Mouse (Mus musculus) lung, postnatal 0 days (tissue): Measurements from ENCODE around the gene Lrrc75a. TPM values are rescaled to one million over a fixed set of nuclear protein-coding genes. Genes with fewer than 3 reads are reported as not detected.

Source experiments
- ATAC-seq: fragments of 200-750 bp; cut with Nextera tagmentation; 2 replicates; pipeline ENCODE4 v1.8.0; 2017; ENCODE audit warnings: moderate library complexity
- DNase-seq: peaks from one replicate; pipeline ENCODE4 v3.0.0-alpha.2; 2016; ENCODE audit warnings: low spot score
- H3K27ac ChIP-seq: fragments of 300-500 bp; sonication (generic); 2 replicates; pipeline ENCODE4 v1.5.1; 2014; ENCODE audit warnings: antibody characterized with exemption, mild to moderate bottlenecking, low read length, mixed read lengths
- H3K27me3 ChIP-seq: fragments of 300-500 bp; sonication (generic); replicated peaks from 2 replicates; pipeline ENCODE4 v1.6.1; 2014; ENCODE audit warnings: low read length, mixed read lengths; ENCODE audit not compliant: insufficient read depth
- H3K36me3 ChIP-seq: fragments of 300-500 bp; sonication (generic); 2 replicates; pipeline ENCODE4 v1.6.1; 2014; ENCODE audit warnings: low read length, mixed read lengths; ENCODE audit not compliant: insufficient read depth
- H3K4me1 ChIP-seq: fragments of 300-500 bp; sonication (generic); 2 replicates; pipeline ENCODE4 v1.6.1; 2014; ENCODE audit warnings: antibody characterized with exemption, low read depth, low read length, mixed read lengths; ENCODE audit not compliant: insufficient read depth
- H3K4me2 ChIP-seq: fragments of 300-500 bp; sonication (generic); replicated peaks from 2 replicates; pipeline ENCODE4 v1.6.1; 2014; ENCODE audit warnings: low read depth, mild to moderate bottlenecking, low read length, moderate library complexity, mixed read lengths
- H3K4me3 ChIP-seq: fragments of 300-500 bp; sonication (generic); 2 replicates; pipeline ENCODE4 v1.5.1; 2014; ENCODE audit warnings: low read depth, low read length
- H3K9ac ChIP-seq: fragments of 300-500 bp; sonication (generic); replicated peaks from 2 replicates; pipeline ENCODE4 v1.6.1; 2014; ENCODE audit warnings: low read depth, mild to moderate bottlenecking
- H3K9me3 ChIP-seq: fragments of 300-500 bp; sonication (generic); 2 replicates; pipeline ENCODE4 v1.6.1; 2016; ENCODE audit warnings: low read length, mixed read lengths
- CTCF ChIP-seq: IDR thresholded peaks from 2 replicates; pipeline ENCODE4 v1.5.1; 2016; ENCODE audit warnings: antibody characterized with exemption, mild to moderate bottlenecking
- EP300 ChIP-seq: IDR thresholded peaks from 2 replicates; pipeline ENCODE4 v1.6.1; 2016; ENCODE audit warnings: antibody characterized with exemption, mild to moderate bottlenecking, control low read depth
- WGBS: fragments of 180-500 bp; shearing (Covaris S2); extraction: QIAGEN DNeasy Blood & Tissue Kit; methylation state at CpG from one replicate; pipeline ENCODE4 v1.1.7; 2014; 5-methylcytosine and 5-hydroxymethylcytosine counted together
- polyA plus RNA-seq: library from polyadenylated mRNA; unstranded; fragments of >200 nt; fragmentation: Nextera tagmentation; extraction: Ambion mirVana; gene quantifications from 2 replicates; pipeline ENCODE4 v1.2.1, GENCODE M21; 2015

The Lrrc75a gene
- polyA plus RNA-seq, 1 experiment from 2014 or later = 15.0 TPM

DNA sequence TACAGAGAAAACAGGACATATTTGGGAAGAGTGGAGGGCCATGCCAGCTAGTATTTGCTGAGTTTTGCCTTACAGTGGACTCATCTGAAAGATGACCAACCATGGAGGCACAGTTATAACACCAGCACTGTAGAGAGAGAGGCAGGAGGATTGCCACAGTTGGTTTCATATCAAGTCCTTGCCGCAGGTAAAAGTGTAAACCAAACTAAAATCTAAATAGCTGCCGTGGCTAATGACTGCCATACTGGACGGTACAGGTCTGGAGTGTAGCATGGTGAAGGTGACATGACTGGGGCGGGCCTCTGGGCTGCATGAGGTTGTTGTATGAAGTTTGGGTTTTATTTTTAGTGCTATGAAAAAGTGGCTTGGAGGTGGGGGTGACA is 73.6 kb downstream of the Lrrc75a start:
- no peak for ATAC-seq

DNA sequence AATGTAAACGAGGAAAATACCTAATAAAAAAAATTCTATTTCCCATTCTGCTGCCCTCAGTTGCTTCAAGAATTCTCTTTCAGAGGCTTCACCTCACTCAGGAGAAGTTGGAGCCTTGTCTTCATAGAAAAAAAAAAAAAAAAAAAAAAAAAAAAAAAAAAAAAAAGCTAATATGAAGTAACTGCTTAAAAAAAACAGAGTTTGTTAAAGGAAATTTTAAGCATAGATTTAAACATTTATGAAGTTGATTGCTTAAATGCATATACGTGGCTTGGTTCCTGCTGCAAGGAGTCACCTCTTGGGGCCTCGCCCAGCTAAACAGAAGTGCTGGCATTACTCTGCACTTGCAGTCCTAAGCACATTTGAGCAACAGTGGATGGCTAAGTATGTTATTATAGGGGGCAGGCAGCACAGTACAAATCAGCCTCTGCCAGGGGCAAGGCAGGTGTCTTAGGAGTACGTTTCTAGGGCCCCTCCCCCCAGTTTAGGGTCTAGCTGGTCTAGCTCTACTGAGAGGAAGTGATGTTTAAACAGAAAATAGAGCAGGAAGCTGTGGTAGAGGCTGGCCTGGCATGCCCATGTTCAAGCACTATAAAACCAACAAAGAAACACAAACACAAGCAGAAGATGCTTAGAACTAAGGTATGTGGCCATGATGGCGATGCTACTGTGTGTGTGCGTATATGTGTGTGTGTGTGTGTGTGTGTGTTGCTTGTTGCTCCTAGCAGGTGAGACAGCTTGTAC is 74.2 kb downstream of the Lrrc75a start, which contains the start of gene Trpv2:
Gene Trpv2 (plus strand): TSS at position 528 of the 744 bp plus-strand sequence.
- no peak for ATAC-seq
- no peak for DNase-seq
- 67% methylated on average over 6 of the region's 6 CpGs for WGBS
- Histone ChIP-seq H3K9ac (peak within 1 kb of the TSS; percentile 16; the same call in 1 of the 2 replicates), H3K4me1 (no peaks in the 10 kb centered on the region), H3K36me3 (no peaks in the 10 kb centered on the region), H3K27ac (no peak within 1 kb of the TSS), H3K4me3 (peak within 1 kb of the TSS; percentile 46), H3K4me2 (peak within 1 kb of the TSS; percentile 93), H3K27me3 (no peaks in the 10 kb centered on the region), H3K9me3 (no peaks in the 10 kb centered on the region)
- TF ChIP-seq EP300 (no peak), CTCF (no peak)

More for the DNA sequence above, 73.6 kb downstream of the Lrrc75a start:
- H3K9me3 ChIP-seq = no peaks in the 10 kb centered on the region
- no peak overlapping the region for H3K4me2 ChIP-seq
- H3K27ac ChIP-seq = no peak overlapping the region
- TF ChIP-seq EP300 (no peak), CTCF (no peak)
- H3K4me1 ChIP-seq = no peaks in the 10 kb centered on the region
- no peak for DNase-seq
- no peak overlapping the region for H3K4me3 ChIP-seq
- H3K9ac ChIP-seq = no peak overlapping the region
- WGBS = 69% methylated on average over 4 of the region's 4 CpGs
- no peaks in the 10 kb centered on the region for H3K27me3 ChIP-seq
- H3K36me3 ChIP-seq = no peaks in the 10 kb centered on the region

GRCm38 (mm10) chr11:62568300-62568699 is 80.0 kb downstream of the Lrrc75a start:
- Histone ChIP-seq H3K4me1 (no peaks in the 10 kb centered on the region), H3K9me3 (no peaks in the 10 kb centered on the region), H3K27me3 (no peaks in the 10 kb centered on the region), H3K4me3 (no peak overlapping the region), H3K4me2 (no peak overlapping the region), H3K27ac (no peak overlapping the region), H3K36me3 (no peaks in the 10 kb centered on the region), H3K9ac (no peak overlapping the region)
- ATAC-seq = no peak
- WGBS = 73% methylated on average over 3 of the region's 3 CpGs
- DNase-seq = no peak
- TF ChIP-seq EP300 = no peak
- no peak for TF ChIP-seq CTCF

- H3K4me3 ChIP-seq = no peak overlapping the region
- H3K4me1 ChIP-seq = no peaks in the 10 kb centered on the region
- DNase-seq = no peak
- no peak overlapping the region for H3K4me2 ChIP-seq
- no peaks in the 10 kb centered on the region for H3K27me3 ChIP-seq
- no peak overlapping the region for H3K27ac ChIP-seq
- H3K36me3 ChIP-seq = no peaks in the 10 kb centered on the region
- ATAC-seq = no peak
- WGBS = 45% methylated on average over 1 of the region's 1 CpGs
- no peak overlapping the region for H3K9ac ChIP-seq
- TF ChIP-seq CTCF (no peak), EP300 (no peak)
- H3K9me3 ChIP-seq = no peaks in the 10 kb centered on the region
These were observed 82.1 kb downstream of the Lrrc75a start for GRCm38 (mm10) chr11:62566211-62566610.

- TF ChIP-seq CTCF (no peak), EP300 (no peak)
- Histone ChIP-seq H3K27ac (no peak overlapping the region), H3K9ac (no peak overlapping the region), H3K4me2 (no peak overlapping the region), H3K36me3 (no peaks in the 10 kb centered on the region), H3K4me3 (no peak overlapping the region), H3K9me3 (no peaks in the 10 kb centered on the region), H3K27me3 (no peaks in the 10 kb centered on the region), H3K4me1 (no peaks in the 10 kb centered on the region)
- ATAC-seq (no peak), DNase-seq (no peak)
- 53% methylated on average over 7 of the region's 7 CpGs for WGBS
These were observed 82.6 kb downstream of the Lrrc75a start for GRCm38 (mm10) chr11:62565747-62566146.

- Histone ChIP-seq H3K4me1 (no peaks in the 10 kb centered on the region), H3K36me3 (no peaks in the 10 kb centered on the region), H3K9ac (no peak overlapping the region), H3K27ac (no peak overlapping the region), H3K4me3 (no peak overlapping the region), H3K4me2 (no peak overlapping the region), H3K9me3 (no peaks in the 10 kb centered on the region), H3K27me3 (no peaks in the 10 kb centered on the region)
- TF ChIP-seq EP300 (no peak), CTCF (no peak)
- no peak for DNase-seq
- no peak for ATAC-seq
- 71% methylated on average over 2 of the region's 2 CpGs for WGBS
These were observed 84.7 kb downstream of the Lrrc75a start for GRCm38 (mm10) chr11:62563590-62563989.
